Mouse (Mus musculus) brain, embryonic 14.5 days (tissue): ENCODE measurements around the gene Slc23a4.

Experiments used
- CTCF ChIP-seq: fragments of 200-500 bp; IDR thresholded peaks from 2 replicates; pipeline ENCODE4 v1.5.1; 2012; ENCODE audit warnings: inconsistent platforms, mild to moderate bottlenecking, moderate library complexity, borderline replicate concordance; ENCODE audit not compliant: insufficient read depth, insufficient read length; ENCODE audit errors: extremely low read depth
- POLR2A ChIP-seq: fragments of 200-500 bp; IDR thresholded peaks from 2 replicates; pipeline ENCODE4 v1.6.1; 2012; ENCODE audit warnings: mild to moderate bottlenecking, inconsistent platforms, borderline replicate concordance; ENCODE audit not compliant: poor library complexity, insufficient read depth, insufficient read length, severe bottlenecking; ENCODE audit errors: extremely low read depth

DNA sequence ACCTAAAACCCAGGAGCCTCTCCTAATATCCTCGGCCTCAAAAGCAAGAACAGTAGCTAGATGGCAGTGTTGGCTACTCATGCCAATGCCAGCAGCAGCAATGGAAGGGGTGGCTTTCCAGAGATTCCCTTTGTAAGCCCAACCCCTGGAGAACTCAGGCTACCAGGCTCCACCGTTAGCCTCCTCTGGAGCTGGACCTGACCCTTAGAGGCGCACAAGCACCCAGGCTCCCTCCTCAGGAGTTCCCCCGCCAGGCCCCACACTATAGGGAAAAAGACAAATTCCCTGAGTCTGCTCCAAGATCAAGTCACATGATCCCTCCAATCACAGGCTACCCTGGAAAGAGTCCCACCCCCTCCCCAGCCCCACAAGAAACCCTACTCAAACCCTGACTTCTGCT, 10.9 kb upstream of the Slc23a4 start:
- TF ChIP-seq CTCF, result peak; percentile 62; the same call in 1 of the 2 replicates
- TF ChIP-seq POLR2A, result no peak
